Mouse (Mus musculus): ENCODE data around the gene Syk.
A peak's percentile ranks its signal among the peaks of the same experiment; 100 is the strongest.

Syk gene

DNA sequence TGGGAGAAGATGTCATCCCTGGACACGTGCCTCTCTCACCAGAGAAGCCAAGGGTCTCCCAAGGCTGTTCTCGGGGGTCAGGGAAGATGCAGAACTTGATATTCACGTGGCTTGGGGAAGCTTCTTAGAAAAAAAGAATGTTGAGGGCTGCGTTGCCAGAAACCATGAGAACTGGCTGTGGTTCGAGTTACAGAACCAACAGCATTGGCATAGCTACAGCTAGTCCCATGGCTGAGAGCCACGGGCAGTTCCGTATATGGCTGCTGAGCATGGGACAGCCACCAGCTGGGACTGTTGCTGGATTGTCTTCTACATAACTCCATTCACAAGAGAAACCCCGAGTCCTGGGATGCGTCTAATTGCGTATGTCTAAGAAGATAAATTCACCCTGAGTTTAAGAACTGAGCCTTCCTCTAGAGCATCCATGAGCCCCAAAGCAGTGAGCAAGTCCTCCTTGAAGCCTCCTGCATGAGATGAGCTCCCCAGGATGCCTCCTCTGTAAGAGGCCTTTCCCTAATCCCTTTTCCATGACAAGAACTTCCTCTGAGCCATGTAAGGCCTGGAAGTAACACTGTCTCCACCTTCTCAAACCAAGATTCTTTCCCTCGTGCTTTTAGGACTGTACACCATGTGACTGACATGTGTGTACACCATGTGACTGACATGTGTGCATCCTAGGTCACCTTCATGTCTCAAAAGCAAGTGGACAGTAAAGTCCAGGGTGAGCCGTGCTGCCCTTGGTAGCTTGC, 71.3 kb downstream of the Syk start:
- DNase-seq, result no peak

- no peak for DNase-seq
Observed at GRCm38 (mm10) chr13:52654830-52655308, 71.9 kb downstream of the Syk start.

- DNase-seq, result no peak
Observed at GRCm38 (mm10) chr13:52657966-52658365, 75.0 kb downstream of the Syk start.

GRCm38 (mm10) chr13:52658477-52658876, 75.5 kb downstream of the Syk start:
- DNase-seq, result peak; percentile 17

DNA sequence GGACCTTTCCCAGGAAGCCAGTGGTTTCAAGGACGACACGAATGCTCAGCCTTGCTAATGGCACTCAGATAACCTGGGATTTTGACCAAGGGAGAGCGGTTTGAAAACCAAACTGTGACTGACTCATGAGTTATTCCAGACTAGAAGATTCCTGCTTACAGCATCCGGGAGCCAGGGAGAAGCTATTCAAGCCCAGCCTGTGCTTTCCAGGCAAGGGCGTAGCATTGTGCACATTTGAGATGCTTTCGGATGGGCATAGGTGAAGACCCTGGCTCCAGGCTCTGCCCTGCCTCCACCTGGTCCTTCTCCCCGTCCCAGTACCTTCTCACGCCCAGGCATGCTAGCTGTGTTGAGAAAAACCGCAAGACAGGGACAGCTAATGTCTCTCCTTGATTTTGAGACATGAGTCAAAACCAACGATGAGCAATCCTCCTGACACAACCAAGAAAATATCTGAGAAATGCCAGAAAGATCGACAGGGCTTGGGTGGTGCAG, 76.2 kb downstream of the Syk start:
- no peak for DNase-seq

DNA sequence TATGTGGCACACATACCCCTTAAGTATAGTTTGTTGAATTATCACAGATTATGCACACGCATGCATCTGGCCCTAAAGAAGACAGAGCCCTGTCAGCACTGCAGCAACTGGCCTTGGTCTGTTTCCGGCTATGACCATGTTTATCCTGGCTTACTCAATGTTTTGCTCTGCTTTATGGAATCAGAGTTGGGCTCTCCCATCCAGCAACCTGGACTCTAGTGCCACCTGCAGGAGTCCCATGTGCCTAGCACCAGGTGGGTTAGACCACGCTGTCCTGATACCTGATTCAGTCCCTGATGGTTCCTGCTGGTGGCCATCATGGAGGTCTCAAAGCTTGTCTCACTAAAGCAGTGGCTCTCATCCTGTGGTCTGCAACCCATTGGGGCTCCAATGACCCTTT, 86.9 kb downstream of the Syk start:
- DNase-seq, result no peak

GRCm38 (mm10) chr13:52673272-52673671, 90.3 kb downstream of the Syk start:
- no peak for DNase-seq

DNA sequence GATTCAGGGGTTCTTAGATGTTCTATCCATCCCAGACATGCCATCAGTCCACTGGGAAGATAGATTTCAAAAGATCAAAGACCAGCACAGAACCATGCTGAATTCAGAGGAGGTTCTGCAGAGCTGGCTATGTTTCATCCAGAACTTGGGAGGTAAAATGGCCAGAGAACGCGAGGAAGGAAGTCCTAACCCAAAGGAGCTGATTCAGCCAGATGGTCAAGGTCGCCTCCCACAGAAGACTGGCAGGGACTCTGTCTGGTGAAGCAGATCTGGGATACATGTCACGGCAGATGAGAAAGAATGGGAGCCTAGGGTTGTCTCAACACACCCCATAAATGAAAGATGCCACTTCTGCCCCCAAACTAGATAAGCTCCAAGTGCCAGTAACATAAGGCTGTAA, 90.9 kb downstream of the Syk start:
- no peak for DNase-seq

DNA sequence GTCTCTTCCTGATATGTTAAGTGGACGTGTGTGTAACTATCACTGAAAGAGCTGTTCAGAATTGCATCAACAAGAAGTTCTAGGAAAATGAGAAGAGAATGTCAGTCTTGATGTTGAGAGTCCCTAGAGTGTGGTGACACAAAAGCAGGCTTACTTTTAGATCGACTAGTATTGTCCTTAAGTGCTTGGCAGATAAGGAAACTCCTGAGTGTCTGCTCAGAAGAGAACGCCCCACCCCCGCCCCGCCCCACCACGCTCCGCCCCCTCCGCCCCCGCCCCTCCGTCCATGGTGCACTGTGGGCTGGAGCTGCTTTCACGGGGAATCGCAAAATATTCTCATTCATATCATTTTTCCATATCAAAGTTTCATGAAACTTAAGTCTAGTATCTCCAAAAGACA, 91.9 kb downstream of the Syk start:
- no peak for DNase-seq

DNA sequence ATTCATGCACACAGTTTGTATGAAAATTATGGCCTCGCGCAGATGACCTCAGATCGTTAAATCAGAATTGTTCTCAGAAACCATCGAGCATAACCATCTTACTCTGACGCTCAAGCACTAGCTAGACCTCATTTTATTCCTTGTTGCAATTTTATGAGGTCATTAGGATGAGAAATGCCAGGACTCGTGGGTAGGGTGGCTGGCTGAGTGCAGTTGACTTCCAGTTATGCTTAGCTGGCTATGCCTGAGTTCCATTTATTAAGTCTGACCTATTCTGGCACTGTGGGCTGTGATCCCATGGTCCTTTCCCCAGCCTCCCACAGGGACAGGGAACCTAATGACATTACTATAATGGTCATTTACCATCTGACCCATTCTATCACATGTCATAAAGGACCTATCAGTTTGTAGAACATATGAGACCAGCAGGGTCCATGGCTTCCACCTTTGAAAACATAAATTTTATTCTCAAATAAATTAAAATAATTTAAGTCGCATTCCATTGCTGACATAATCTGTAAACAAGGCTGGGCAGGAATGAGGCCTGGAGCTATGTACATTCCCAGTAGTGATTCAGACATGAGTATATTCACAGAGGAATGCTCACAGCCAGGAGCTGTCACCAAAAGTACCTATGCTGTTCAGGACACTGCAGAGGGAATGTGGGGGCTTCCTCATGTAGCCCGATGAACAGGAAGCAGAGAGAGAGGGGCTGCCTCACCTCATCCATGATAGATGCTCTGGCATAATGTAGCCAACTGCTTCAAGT, 92.7 kb downstream of the Syk start:
- no peak for DNase-seq

DNA sequence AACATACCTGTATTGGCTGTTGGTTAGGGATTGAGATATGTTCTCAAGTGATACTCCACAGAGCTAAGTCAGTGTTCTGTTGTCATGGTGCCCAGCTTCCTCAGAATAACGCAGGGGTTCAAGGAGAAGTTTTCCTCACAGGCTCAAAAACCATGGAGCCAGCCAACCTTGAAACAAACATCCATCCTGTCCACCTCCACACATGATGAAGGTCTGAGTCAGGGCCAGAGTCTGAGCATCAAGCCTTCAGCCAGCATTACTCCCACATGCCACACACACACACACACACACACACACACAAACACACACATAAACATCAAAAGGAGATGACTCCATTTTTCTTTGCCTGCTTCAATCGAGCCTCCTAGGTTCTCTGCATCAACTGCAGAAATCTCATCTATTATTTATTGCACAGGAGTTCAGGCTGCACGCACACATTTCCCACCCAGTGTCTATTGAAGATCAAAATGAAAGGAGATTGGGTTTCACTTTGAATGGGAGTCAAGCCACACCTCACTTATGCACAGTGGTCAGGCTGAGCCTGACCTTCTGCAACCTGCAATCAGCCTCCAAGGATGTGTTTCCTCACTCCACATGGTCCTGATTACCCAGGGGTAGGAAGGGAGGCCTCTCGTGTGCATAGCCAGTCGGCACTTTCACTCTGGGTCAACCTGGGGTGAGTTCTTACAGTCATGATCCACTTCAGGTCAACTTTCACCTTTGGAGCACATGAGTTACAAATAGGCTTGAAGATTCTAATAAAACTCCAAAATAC, 93.9 kb downstream of the Syk start:
- no peak for DNase-seq

- DNase-seq, result peak; percentile 6
Observed at GRCm38 (mm10) chr13:52679906-52680305, 96.9 kb downstream of the Syk start.

DNA sequence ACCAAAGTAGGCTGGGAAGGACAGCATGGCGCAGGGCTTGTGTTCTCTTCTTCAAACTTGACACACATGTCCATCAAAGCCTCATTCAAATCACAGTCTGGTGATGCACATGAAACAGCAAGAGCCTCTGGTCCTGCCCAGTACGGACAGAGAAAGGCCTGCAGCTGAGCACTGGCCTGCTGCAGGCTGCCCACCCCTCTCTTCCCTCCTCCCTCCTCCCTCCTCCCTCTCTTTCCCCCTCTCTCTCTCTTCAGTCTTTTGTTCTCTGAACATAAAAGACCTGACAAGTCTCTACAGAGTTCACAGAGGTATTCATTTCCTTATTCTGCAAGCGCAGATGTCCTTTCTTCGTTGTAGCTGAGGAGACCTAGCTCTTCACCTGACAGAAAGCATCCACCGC, 99.1 kb downstream of the Syk start:
- DNase-seq, result no peak

DNA sequence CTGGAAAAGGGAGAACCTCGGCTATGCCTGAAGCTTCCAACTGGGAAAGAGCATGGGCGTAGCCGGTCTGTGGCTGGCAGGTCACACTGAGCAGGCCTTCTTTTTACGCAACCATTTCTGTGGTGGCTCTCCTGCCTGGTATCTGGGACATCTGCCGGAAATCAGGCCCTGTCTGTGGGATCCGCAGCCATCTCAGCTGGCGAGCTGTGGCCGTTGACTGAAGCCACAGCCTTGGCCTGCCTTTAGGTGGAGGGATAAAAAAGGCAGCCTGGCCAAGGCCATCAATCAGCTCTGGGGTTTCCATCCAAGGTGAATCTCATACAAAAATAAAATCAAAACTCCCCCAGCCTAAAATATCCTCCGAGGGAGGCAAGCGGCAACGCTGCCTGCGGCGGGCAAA, 107.5 kb downstream of the Syk start:
- DNase-seq, result no peak

- no peak for DNase-seq
Observed at GRCm38 (mm10) chr13:52692311-52692710, 109.3 kb downstream of the Syk start.

DNA sequence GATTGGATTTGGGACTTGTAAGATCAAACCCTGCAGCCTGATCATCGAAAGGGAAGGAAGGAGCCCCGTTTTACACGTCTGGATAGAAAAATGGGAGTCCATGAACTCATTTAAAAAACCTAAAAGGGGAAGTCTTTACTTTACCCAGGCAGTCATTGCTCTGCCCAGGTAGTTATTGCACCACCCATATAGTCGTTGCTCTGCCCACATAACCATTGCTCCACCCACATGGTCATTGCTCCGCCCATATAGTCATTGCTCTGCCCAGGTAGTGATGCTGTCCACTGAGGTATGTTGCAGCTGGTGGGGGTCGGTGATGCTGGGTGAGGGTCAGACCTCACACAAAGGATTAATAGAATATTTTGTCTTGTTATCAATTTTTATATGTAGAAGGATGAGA, 111.9 kb downstream of the Syk start:
- no peak for DNase-seq
